Mouse (Mus musculus) left cerebral cortex, postnatal 14 days (tissue): ENCODE data around the gene Cd209f. TPM values are rescaled to one million over a fixed set of nuclear protein-coding genes. Genes with fewer than 3 reads are reported as not detected.
"Not testable (repeated sequence)": the region's sequence is repeated elsewhere in the genome, so short reads cannot be mapped to it uniquely, and the experiment has no call there.

Source experiments
- DNase-seq, 2 experiments: peaks; one replicate each; pipeline ENCODE4 v3.0.0; 2021 to 2022; ENCODE audit warnings: low spot score in 2 of 2, mixed read lengths in 1 of 2
- intact Hi-C: fragments of 180-260 bp; cut with DNase I; formaldehyde crosslinking; loops from one replicate; pipeline ENCODE4 v1.15.1; 2025
- long read RNA-seq, 2 experiments: library from polyadenylated mRNA; stranded (forward); transcript quantifications; one replicate each; pipeline ENCODE4 v2.0.0; 2021
- total RNA-seq, 2 experiments: library from RNA; stranded (reverse); gene quantifications; 2 replicates each; pipeline ENCODE4 v1.2.3; 2021

Gene Cd209f
- total RNA-seq: under 1 TPM; 0.35 to 0.53 TPM
- long read RNA-seq, experiment 1: 0 reads
- long read RNA-seq, experiment 2, partial matches to known transcripts: 1 of 1 reads
- long read RNA-seq, experiment 2, other reads (novel, unspliced or antisense): 0 of 1 reads

GRCm38 (mm10) chr8:4105735-4106134 is at the start of gene Cd209f:
TSS of gene Cd209f (minus strand) at chr8:4105835.
- DNase-seq, intact Hi-C loops: not testable (repeated sequence)

- intact Hi-C loops: no loop called here
These were observed 49.2 kb upstream of the Cd209f start for GRCm38 (mm10) chr8:4154878-4155277.

GRCm38 (mm10) chr8:4147272-4147671 is 41.6 kb upstream of the Cd209f start:
- intact Hi-C loops: no loop called here
- no peak for DNase-seq

More at GRCm38 (mm10) chr8:4154878-4155277, 49.2 kb upstream of the Cd209f start:
- no peak for DNase-seq

GRCm38 (mm10) chr8:4141721-4142120 is 36.1 kb upstream of the Cd209f start:
- intact Hi-C loops: no loop called here
- DNase-seq: no peak

- intact Hi-C loops: no loop called here
- peak; percentile 68 to 79 for DNase-seq
These were observed 34.3 kb upstream of the Cd209f start for GRCm38 (mm10) chr8:4139660-4140646.

- no peak for DNase-seq
- intact Hi-C loops: no loop called here
These were observed 28.2 kb upstream of the Cd209f start, which contains the start of gene Cd209g for GRCm38 (mm10) chr8:4133798-4134197. TSS of gene Cd209g (plus strand) at chr8:4134098.

- DNase-seq, intact Hi-C loops: not testable (repeated sequence)
These were observed 17.1 kb downstream of the Cd209f start for GRCm38 (mm10) chr8:4088514-4088913.

GRCm38 (mm10) chr8:4087180-4087722 is 18.4 kb downstream of the Cd209f start:
- intact Hi-C loops, DNase-seq: not testable (repeated sequence)

Other genes with a start within 250 kb of the Cd209f start
- not detected for gene Cd209d, start 227.3 kb downstream of the Cd209f start, total RNA-seq
- gene Cd209b, start 179.0 kb downstream of the Cd209f start, total RNA-seq: under 1 TPM; 0.24 to 0.74 TPM
- gene Cd209c, start 151.1 kb downstream of the Cd209f start, total RNA-seq: under 1 TPM in 1 of 2 experiments, not detected in 1; 0.31 TPM
- not detected for gene Cd209g, start 28.3 kb upstream of the Cd209f start, total RNA-seq
- 100 to 1,000 TPM; 111 to 115 TPM for gene Evi5l, start 60.7 kb upstream of the Cd209f start, total RNA-seq
- 10 to 100 TPM; 42.8 to 47.5 TPM for gene Prr36, start 111.6 kb upstream of the Cd209f start, total RNA-seq
- not detected for gene Lrrc8e, start 121.0 kb upstream of the Cd209f start, total RNA-seq
- gene Map2k7, start 132.9 kb upstream of the Cd209f start, total RNA-seq: 10 to 100 TPM; 80.8 to 82.5 TPM
- gene Gm49320, start 133.0 kb upstream of the Cd209f start, total RNA-seq: not detected
- 1 to 10 TPM; 5.6 to 9.0 TPM for gene Tgfbr3l, start 142.4 kb upstream of the Cd209f start, total RNA-seq
- 10 to 100 TPM; 28.8 to 31.1 TPM for gene Snapc2, start 147.2 kb upstream of the Cd209f start, total RNA-seq
- gene Ctxn1, start 153.4 kb upstream of the Cd209f start, total RNA-seq: 100 to 1,000 TPM; 590 to 595 TPM
- gene Timm44, start 170.1 kb upstream of the Cd209f start, total RNA-seq: 10 to 100 TPM; 59.4 to 65.0 TPM
- 10 to 100 TPM; 20.9 to 26.6 TPM for gene Ccl25, start 219.4 kb upstream of the Cd209f start, total RNA-seq
- gene Elavl1, start 219.6 kb upstream of the Cd209f start, total RNA-seq: 10 to 100 TPM; 72.2 to 72.5 TPM